Mouse (Mus musculus): Measurements from ENCODE around the gene Igsf11. TPM values are rescaled to one million over a fixed set of nuclear protein-coding genes. Genes with fewer than 3 reads are reported as not detected.

Igsf11 gene
- polyA plus RNA-seq (2016; fragmentation: Nextera tagmentation; extraction: Ambion mirVana), result 1.5 and 2.1 TPM in 2 replicates

- Histone ChIP-seq H3K4me3 (no peak within 1 kb of the TSS), H3K4me1 (peaks cover 2% of the 10 kb centered on the region; the same call in 1 of the 2 replicates), H3K27ac (replicated peaks) (no peak within 1 kb of the TSS), H3K27me3 (ENCODE audit: low read depth, poor library complexity, severe bottlenecking) (peaks cover 2% of the 10 kb centered on the region), H3K9me3 (replicated peaks) (no peaks in the 10 kb centered on the region), H3K36me3 (no peaks in the 10 kb centered on the region)
- WGBS, result 88% methylated on average over 7 of the region's 7 CpGs
- peak; percentile 3 for DNase-seq (ENCODE audit: low spot score)
These were observed at the start of gene Igsf11 for GRCm38 (mm10) chr16:38892371-38892770. Gene Igsf11, plus strand, starts transcription at chr16:38892671.

GRCm38 (mm10) chr16:38858120-38858749, 34.2 kb upstream of the Igsf11 start:
- no peak overlapping the region for H3K4me3 ChIP-seq
- H3K27me3 ChIP-seq (ENCODE audit: low read depth, poor library complexity, severe bottlenecking), result no peaks in the 10 kb centered on the region
- H3K4me1 ChIP-seq, result no peaks in the 10 kb centered on the region
- 44% methylated on average over 8 of the region's 8 CpGs for WGBS
- H3K9me3 ChIP-seq (replicated peaks), result no peaks in the 10 kb centered on the region
- no peaks in the 10 kb centered on the region for H3K36me3 ChIP-seq
- H3K27ac ChIP-seq (replicated peaks), result no peak overlapping the region
- DNase-seq (ENCODE audit: low spot score), result no peak

GRCm38 (mm10) chr16:38860548-38860947, 31.9 kb upstream of the Igsf11 start:
- no peaks in the 10 kb centered on the region for H3K36me3 ChIP-seq
- no peak overlapping the region for H3K4me3 ChIP-seq
- no peaks in the 10 kb centered on the region for H3K9me3 ChIP-seq (replicated peaks)
- H3K27ac ChIP-seq (replicated peaks), result no peak overlapping the region
- no peaks in the 10 kb centered on the region for H3K27me3 ChIP-seq (ENCODE audit: low read depth, poor library complexity, severe bottlenecking)
- 75% methylated on average over 6 of the region's 6 CpGs for WGBS
- DNase-seq (ENCODE audit: low spot score), result no peak
- H3K4me1 ChIP-seq, result no peaks in the 10 kb centered on the region

- Histone ChIP-seq H3K4me3 (no peak overlapping the region), H3K4me1 (no peaks in the 10 kb centered on the region), H3K9me3 (replicated peaks) (no peaks in the 10 kb centered on the region), H3K27ac (replicated peaks) (no peak overlapping the region), H3K27me3 (ENCODE audit: low read depth, poor library complexity, severe bottlenecking) (no peaks in the 10 kb centered on the region), H3K36me3 (no peaks in the 10 kb centered on the region)
- 91% methylated on average over 5 of the region's 5 CpGs for WGBS
- DNase-seq (ENCODE audit: low spot score), result no peak
These were observed 28.1 kb upstream of the Igsf11 start for GRCm38 (mm10) chr16:38864358-38864757.

DNA sequence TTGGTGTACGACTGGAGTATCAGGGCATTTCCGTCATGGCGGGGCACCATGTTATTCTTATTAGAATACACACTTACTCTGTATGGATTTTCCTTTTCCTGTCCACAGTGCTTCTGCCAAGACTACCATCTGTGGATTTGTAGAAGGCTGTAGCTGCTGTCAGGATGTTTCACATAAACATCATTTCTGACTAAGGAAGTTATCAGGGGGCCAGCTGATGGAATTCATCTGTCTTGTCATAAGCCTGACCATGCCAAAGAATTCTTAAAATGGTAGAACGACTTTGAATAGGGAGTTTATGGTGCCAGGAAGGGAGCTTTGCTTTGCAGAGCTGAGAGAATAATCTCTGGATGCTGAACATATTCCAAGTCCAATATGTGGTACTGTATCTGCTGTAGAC, 19.2 kb upstream of the Igsf11 start:
- Histone ChIP-seq H3K27me3 (ENCODE audit: low read depth, poor library complexity, severe bottlenecking) (no peaks in the 10 kb centered on the region), H3K36me3 (no peaks in the 10 kb centered on the region), H3K27ac (replicated peaks) (no peak overlapping the region), H3K4me1 (0 out of 2 replicates have a peak, but pooled peaks cover 5% of the 10 kb centered on the region), H3K9me3 (replicated peaks) (no peaks in the 10 kb centered on the region), H3K4me3 (no peak overlapping the region)
- 93% methylated on average over 4 of the region's 4 CpGs for WGBS
- no peak for DNase-seq (ENCODE audit: low spot score)

DNA sequence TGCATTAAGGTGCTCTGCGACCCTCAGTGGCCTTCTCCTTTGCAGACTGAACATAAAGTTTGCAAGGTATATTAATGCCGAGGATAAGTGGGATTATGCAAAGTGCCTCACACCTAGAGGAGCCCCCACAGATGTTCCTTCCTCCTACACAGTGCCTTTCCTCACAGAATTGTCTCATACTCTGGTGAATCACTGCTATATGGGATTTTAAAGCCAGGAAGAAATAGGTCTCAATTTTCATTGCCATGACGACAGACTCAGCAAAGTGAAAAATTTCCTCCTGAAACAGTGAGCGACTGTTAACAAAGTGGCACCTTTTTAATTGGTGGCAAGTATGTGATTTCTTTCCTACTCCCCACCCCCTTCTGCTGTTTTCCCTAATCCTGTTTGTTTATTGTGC, 18.0 kb upstream of the Igsf11 start:
- Histone ChIP-seq H3K4me1 (0 out of 2 replicates have a peak, but pooled peaks cover 5% of the 10 kb centered on the region), H3K27ac (replicated peaks) (no peak overlapping the region), H3K4me3 (no peak overlapping the region), H3K27me3 (ENCODE audit: low read depth, poor library complexity, severe bottlenecking) (no peaks in the 10 kb centered on the region), H3K36me3 (no peaks in the 10 kb centered on the region), H3K9me3 (replicated peaks) (no peaks in the 10 kb centered on the region)
- WGBS, result 35% methylated on average over 4 of the region's 4 CpGs
- DNase-seq (ENCODE audit: low spot score), result no peak

GRCm38 (mm10) chr16:38898816-38899425, 6.5 kb downstream of the Igsf11 start:
- H3K27me3 ChIP-seq (ENCODE audit: low read depth, poor library complexity, severe bottlenecking), result peaks cover 39% of the 10 kb centered on the region
- H3K4me3 ChIP-seq, result no peak overlapping the region
- DNase-seq (ENCODE audit: low spot score), result no peak
- peaks cover 23% of the 10 kb centered on the region for H3K4me1 ChIP-seq
- H3K36me3 ChIP-seq, result no peaks in the 10 kb centered on the region
- H3K27ac ChIP-seq (replicated peaks), result no peak overlapping the region
- 55% methylated on average over 8 of the region's 8 CpGs for WGBS
- H3K9me3 ChIP-seq (replicated peaks), result no peaks in the 10 kb centered on the region

DNA sequence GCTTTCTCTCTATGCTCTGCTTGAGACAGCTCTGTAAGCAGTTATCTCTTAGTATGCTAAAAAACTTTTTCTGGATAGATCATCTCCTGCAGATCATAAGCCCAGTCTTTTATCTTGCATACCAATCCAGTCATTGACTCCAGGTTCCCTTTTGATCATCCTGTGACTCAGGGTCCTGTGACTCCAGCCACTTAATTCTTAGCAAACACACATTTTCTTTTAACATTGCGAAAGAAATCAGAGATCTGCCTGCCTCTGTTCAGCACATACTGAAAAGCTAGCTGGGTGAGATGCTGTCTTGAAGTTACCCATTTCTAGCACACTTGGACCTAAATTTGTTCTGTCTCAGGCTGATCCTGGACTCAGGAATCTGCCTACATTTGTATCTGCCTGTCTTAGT, 7.6 kb downstream of the Igsf11 start:
- WGBS, result 78% methylated on average over 1 of the region's 1 CpGs
- no peak overlapping the region for H3K27ac ChIP-seq (replicated peaks)
- peaks cover 49% of the 10 kb centered on the region for H3K27me3 ChIP-seq (ENCODE audit: low read depth, poor library complexity, severe bottlenecking)
- H3K4me1 ChIP-seq, result peaks cover 28% of the 10 kb centered on the region
- no peak for DNase-seq (ENCODE audit: low spot score)
- H3K4me3 ChIP-seq, result no peak overlapping the region
- no peaks in the 10 kb centered on the region for H3K36me3 ChIP-seq
- no peaks in the 10 kb centered on the region for H3K9me3 ChIP-seq (replicated peaks)

DNA sequence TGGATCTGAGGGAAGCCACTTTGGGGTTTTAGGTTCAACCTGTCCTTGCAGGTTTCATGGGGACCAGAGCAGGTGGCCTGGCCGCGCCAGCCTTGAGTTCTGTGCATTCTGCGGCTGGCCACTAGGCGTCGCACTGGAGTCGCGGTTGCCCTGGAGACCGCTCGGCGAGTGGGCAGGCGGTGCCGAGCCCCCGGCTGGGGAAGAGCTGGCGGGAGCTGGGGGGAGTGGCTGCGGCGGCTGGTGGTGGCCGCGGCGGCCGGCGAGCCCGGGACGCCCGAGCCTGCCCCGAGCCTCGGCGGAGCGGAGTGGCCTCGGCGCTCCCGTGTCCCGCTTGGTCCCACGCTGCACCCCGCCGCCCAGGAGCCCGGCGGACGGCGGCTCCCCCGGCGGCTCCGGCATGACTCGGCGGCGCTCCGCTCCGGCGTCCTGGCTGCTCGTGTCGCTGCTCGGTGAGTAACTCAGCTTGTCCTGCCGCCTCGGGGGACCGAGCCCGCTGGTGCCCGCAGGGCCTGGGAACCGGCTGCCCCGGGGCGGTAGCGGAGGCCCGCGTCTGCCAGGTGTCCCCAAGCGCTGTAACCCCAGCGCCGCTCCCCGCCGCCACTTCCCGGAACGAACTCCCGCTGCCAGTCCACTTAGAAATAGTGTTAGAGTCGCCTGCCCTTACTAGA, 9.8 kb downstream of the Igsf11 start:
- H3K36me3 ChIP-seq, result no peaks in the 10 kb centered on the region
- peaks cover 27% of the 10 kb centered on the region for H3K4me1 ChIP-seq
- peaks cover 58% of the 10 kb centered on the region for H3K27me3 ChIP-seq (ENCODE audit: low read depth, poor library complexity, severe bottlenecking)
- H3K27ac ChIP-seq (replicated peaks), result peak overlapping the region; percentile 92
- WGBS, result under 1% methylated on average over 44 of the region's 71 CpGs
- H3K4me3 ChIP-seq, result peak overlapping the region; percentile 80
- DNase-seq (ENCODE audit: low spot score), result peak; percentile 91
- H3K9me3 ChIP-seq (replicated peaks), result no peaks in the 10 kb centered on the region

DNA sequence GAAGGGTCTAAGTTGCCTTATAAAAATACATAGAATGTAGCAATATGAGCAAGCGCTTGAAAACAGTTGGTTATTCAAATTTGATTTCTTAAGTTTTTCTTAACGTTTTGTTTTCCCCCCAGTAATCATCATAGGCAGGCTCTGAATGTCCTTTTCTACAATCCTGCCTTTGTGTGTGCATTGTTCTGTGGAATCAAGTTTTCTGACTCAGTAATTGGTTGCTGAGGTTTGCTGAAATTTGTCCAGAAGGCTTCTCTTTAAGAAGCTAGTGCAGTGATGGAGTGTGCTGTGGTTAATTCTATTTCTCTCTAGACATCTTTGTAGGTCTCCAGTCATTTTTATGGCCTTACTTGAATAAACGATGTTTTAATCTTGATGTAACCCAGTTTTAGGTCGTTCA, 10.5 kb downstream of the Igsf11 start:
- peaks cover 22% of the 10 kb centered on the region for H3K4me1 ChIP-seq
- WGBS, result 41% methylated on average over 4 of the region's 4 CpGs
- H3K36me3 ChIP-seq, result no peaks in the 10 kb centered on the region
- H3K9me3 ChIP-seq (replicated peaks), result no peaks in the 10 kb centered on the region
- H3K27ac ChIP-seq (replicated peaks), result no peak overlapping the region
- H3K4me3 ChIP-seq, result peak overlapping the region; percentile 80
- H3K27me3 ChIP-seq (ENCODE audit: low read depth, poor library complexity, severe bottlenecking), result peaks cover 52% of the 10 kb centered on the region
- DNase-seq (ENCODE audit: low spot score), result no peak

- H3K9me3 ChIP-seq (replicated peaks), result no peaks in the 10 kb centered on the region
- H3K27ac ChIP-seq (replicated peaks), result no peak overlapping the region
- WGBS, result 61% methylated on average over 9 of the region's 9 CpGs
- H3K4me1 ChIP-seq, result peaks cover 18% of the 10 kb centered on the region
- H3K27me3 ChIP-seq (ENCODE audit: low read depth, poor library complexity, severe bottlenecking), result peaks cover 52% of the 10 kb centered on the region
- DNase-seq (ENCODE audit: low spot score), result no peak
- no peaks in the 10 kb centered on the region for H3K36me3 ChIP-seq
- H3K4me3 ChIP-seq, result no peak overlapping the region
These were observed 11.7 kb downstream of the Igsf11 start for GRCm38 (mm10) chr16:38904202-38904601.

DNA sequence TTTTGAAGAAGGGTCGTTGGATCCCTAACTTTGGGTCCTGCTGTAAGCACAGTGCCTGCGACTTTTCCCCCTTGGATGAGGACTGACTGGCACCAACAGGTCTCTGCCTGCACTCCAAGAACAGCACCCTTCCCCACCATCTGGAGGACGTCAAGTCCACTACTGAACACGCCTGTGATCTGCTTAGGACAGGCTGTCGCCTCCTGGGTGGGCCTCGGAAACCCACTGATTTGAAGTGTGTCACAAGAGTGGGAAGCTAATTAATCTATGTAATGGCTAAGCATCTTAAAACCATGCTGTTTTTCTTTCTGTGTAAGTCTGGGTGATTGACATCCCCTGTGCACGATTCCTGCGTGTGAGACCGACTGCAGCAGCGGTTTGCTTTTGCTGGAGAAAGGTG, 13.4 kb downstream of the Igsf11 start:
- H3K27me3 ChIP-seq (ENCODE audit: low read depth, poor library complexity, severe bottlenecking), result peaks cover 40% of the 10 kb centered on the region
- WGBS, result 85% methylated on average over 10 of the region's 10 CpGs
- DNase-seq (ENCODE audit: low spot score), result no peak
- H3K9me3 ChIP-seq (replicated peaks), result no peaks in the 10 kb centered on the region
- H3K27ac ChIP-seq (replicated peaks), result no peak overlapping the region
- H3K4me1 ChIP-seq, result peaks cover 18% of the 10 kb centered on the region
- H3K36me3 ChIP-seq, result no peaks in the 10 kb centered on the region
- no peak overlapping the region for H3K4me3 ChIP-seq

DNA sequence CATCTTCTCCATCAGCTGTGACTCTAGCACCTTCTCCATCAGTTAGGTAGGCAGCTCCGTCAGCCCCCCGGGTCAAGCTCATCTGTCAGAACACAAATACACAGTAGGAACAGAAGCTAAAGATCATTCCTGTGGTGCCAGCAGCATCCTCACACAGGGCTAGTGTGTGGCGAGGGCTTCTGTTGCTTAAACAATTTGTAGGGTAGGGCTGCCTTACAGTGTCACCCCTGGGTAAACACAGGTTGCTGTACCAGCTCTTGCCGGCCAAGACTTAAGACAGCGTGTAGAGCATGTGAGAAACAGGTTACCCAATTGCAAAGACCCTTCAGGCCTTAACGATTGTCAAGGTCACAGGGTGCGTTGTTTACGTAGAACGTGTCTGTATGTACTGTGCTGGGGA, 15.8 kb downstream of the Igsf11 start:
- peaks cover 25% of the 10 kb centered on the region for H3K27me3 ChIP-seq (ENCODE audit: low read depth, poor library complexity, severe bottlenecking)
- H3K36me3 ChIP-seq, result no peaks in the 10 kb centered on the region
- peaks cover 8% of the 10 kb centered on the region for H3K4me1 ChIP-seq
- no peak overlapping the region for H3K27ac ChIP-seq (replicated peaks)
- no peaks in the 10 kb centered on the region for H3K9me3 ChIP-seq (replicated peaks)
- 86% methylated on average over 9 of the region's 9 CpGs for WGBS
- no peak overlapping the region for H3K4me3 ChIP-seq
- no peak for DNase-seq (ENCODE audit: low spot score)
